Mouse (Mus musculus): ENCODE measurements at regions not wholly inside any gene's neighbourhood (a gene's known extent, or its start where the extent isn't known, plus 50 kb on each side); places are given as distances from the start of the nearest gene placed in this dataset.

GRCm38 (mm10) chr1:60823006-60823665 is 63.7 kb upstream of the Ctla4 start:
- DNase-seq (ENCODE audit: low read depth, low spot score), result no peak

GRCm38 (mm10) chr1:60824218-60825125 is 62.3 kb upstream of the Ctla4 start:
- DNase-seq (ENCODE audit: low read depth, low spot score), result no peak

- peak; percentile 42 for DNase-seq (ENCODE audit: low read depth, low spot score)
Measured at GRCm38 (mm10) chr1:60825256-60826186, 61.3 kb upstream of the Ctla4 start.

- DNase-seq (ENCODE audit: low read depth, low spot score), result no peak
Measured at GRCm38 (mm10) chr1:60826981-60827380, 59.8 kb upstream of the Ctla4 start.

- DNase-seq (ENCODE audit: low read depth, low spot score), result no peak
Measured at GRCm38 (mm10) chr1:60828152-60828551, 58.6 kb upstream of the Ctla4 start.

GRCm38 (mm10) chr1:60829849-60830248 is 57.0 kb upstream of the Ctla4 start:
- DNase-seq (ENCODE audit: low read depth, low spot score), result no peak

GRCm38 (mm10) chr1:60833668-60834067 is 53.1 kb upstream of the Ctla4 start:
- DNase-seq (ENCODE audit: low read depth, low spot score), result no peak

All from skeletal muscle tissue, adult 2 months (tissue).